Mouse (Mus musculus) small intestine, adult 10 weeks (tissue): ENCODE data around the gene Gm15127. TPM values are rescaled to one million over a fixed set of nuclear protein-coding genes. Genes with fewer than 3 reads are reported as not detected.

Experiments
- polyA plus RNA-seq: library from polyadenylated mRNA; stranded (reverse); fragments of 350-450 nt; fragmentation: Illumina TruSeq; extraction: RNeasy Lipid Tissue Mini Kit (QIAGEN cat#74804); gene quantifications from one replicate; pipeline ENCODE4 v1.2.3, GENCODE M21; 2014; ENCODE audit warnings: low replicate concordance

The Gm15127 gene
- polyA plus RNA-seq = not detected

GRCm38 (mm10) chrX:148663298-148663697 lies at the start of gene Gm15127:
Gm15127 (plus strand) TSS chrX:148663598.

GRCm38 (mm10) chrX:148615053-148615452 lies 48.3 kb upstream of the Gm15127 start, which contains the start of gene Gm8334:
Gm8334 (minus strand) TSS chrX:148615153.

Other genes with a start within 250 kb of the Gm15127 start
- gene Gm15114, start 174.6 kb upstream of the Gm15127 start, polyA plus RNA-seq = not detected
- not detected for gene Gm8334, start 48.4 kb upstream of the Gm15127 start, polyA plus RNA-seq
- gene Luzp4, start 194.0 kb downstream of the Gm15127 start, polyA plus RNA-seq = not detected